Mouse (Mus musculus): ENCODE measurements at regions not wholly inside any gene's neighbourhood (a gene's known extent, or its start where the extent isn't known, plus 50 kb on each side); places are given as distances from the start of the nearest gene placed in this dataset.
A peak's percentile ranks its signal among the peaks of the same experiment; 100 is the strongest.

- no peak for DNase-seq (ENCODE audit: low spot score in 2 of 2)
Measured at GRCm38 (mm10) chr17:88116321-88116720, 51.2 kb upstream of the Fbxo11 start.

- DNase-seq (ENCODE audit: low spot score in 2 of 2), result no peak
Measured at GRCm38 (mm10) chr17:88118714-88119113, 53.6 kb upstream of the Fbxo11 start.

- DNase-seq (ENCODE audit: low spot score in 2 of 2), result peak; percentile 7 to 21
Measured at GRCm38 (mm10) chr17:88123711-88124110, 58.6 kb upstream of the Fbxo11 start.

GRCm38 (mm10) chr17:88127126-88127525, 62.0 kb upstream of the Fbxo11 start:
- peak; percentile 1 to 33 for DNase-seq (ENCODE audit: low spot score in 2 of 2)

- DNase-seq (ENCODE audit: low spot score in 2 of 2), result no peak
Measured at GRCm38 (mm10) chr17:88131297-88131696, 66.2 kb upstream of the Fbxo11 start.

GRCm38 (mm10) chr17:88131980-88132379, 66.9 kb upstream of the Fbxo11 start:
- no peak for DNase-seq (ENCODE audit: low spot score in 2 of 2)

- peak; percentile 30 to 42 for DNase-seq (ENCODE audit: low spot score in 2 of 2)
Measured at GRCm38 (mm10) chr17:88132601-88133346, 67.7 kb upstream of the Fbxo11 start.

- no peak for DNase-seq (ENCODE audit: low spot score in 2 of 2)
Measured at GRCm38 (mm10) chr17:88134546-88134945, 69.5 kb upstream of the Fbxo11 start.

- DNase-seq (ENCODE audit: low spot score in 2 of 2), result no peak
Measured at GRCm38 (mm10) chr17:88141538-88141937, 76.4 kb upstream of the Fbxo11 start.

- no peak for DNase-seq (ENCODE audit: low spot score in 2 of 2)
Measured at GRCm38 (mm10) chr17:88142003-88142402, 76.9 kb upstream of the Fbxo11 start.

- no peak for DNase-seq (ENCODE audit: low spot score in 2 of 2)
Measured at GRCm38 (mm10) chr17:88142809-88143208, 77.7 kb upstream of the Fbxo11 start.

- DNase-seq (ENCODE audit: low spot score in 2 of 2), result no peak
Measured at GRCm38 (mm10) chr17:88143378-88143943, 78.4 kb upstream of the Fbxo11 start.

- DNase-seq (ENCODE audit: low spot score in 2 of 2), result no peak
Measured at GRCm38 (mm10) chr17:88158550-88158949, 93.5 kb upstream of the Fbxo11 start.

GRCm38 (mm10) chr17:88159212-88159668, 94.1 kb upstream of the Fbxo11 start:
- DNase-seq (ENCODE audit: low spot score in 2 of 2), result no peak

- DNase-seq (ENCODE audit: low spot score in 2 of 2), result no peak
Measured at GRCm38 (mm10) chr17:88159851-88160676, 95.0 kb upstream of the Fbxo11 start.

- DNase-seq (ENCODE audit: low spot score in 2 of 2), result no peak
Measured at GRCm38 (mm10) chr17:88160677-88161001, 95.5 kb upstream of the Fbxo11 start.

- no peak for DNase-seq (ENCODE audit: low spot score in 2 of 2)
Measured at GRCm38 (mm10) chr17:88161766-88162165, 96.7 kb upstream of the Fbxo11 start.

- no peak for DNase-seq (ENCODE audit: low spot score in 2 of 2)
Measured at GRCm38 (mm10) chr17:88164805-88165204, 99.7 kb upstream of the Fbxo11 start.

- no peak for DNase-seq (ENCODE audit: low spot score in 2 of 2)
Measured at GRCm38 (mm10) chr17:88165811-88166210, 100.7 kb upstream of the Fbxo11 start.

GRCm38 (mm10) chr17:88168262-88169096, 103.4 kb upstream of the Fbxo11 start:
- DNase-seq (ENCODE audit: low spot score in 2 of 2), result no peak

- no peak for DNase-seq (ENCODE audit: low spot score in 2 of 2)
Measured at GRCm38 (mm10) chr17:88171606-88172005, 106.5 kb upstream of the Fbxo11 start.
